Mouse (Mus musculus): ENCODE measurements at regions not wholly inside any gene's neighbourhood (a gene's known extent, or its start where the extent isn't known, plus 50 kb on each side); places are given as distances from the start of the nearest gene placed in this dataset.

- no peak overlapping the region for H3K4me2 ChIP-seq (ENCODE audit: low read depth, low read length)
- no peaks in the 10 kb centered on the region for H3K36me3 ChIP-seq (replicated peaks; ENCODE audit: control insufficient read depth, insufficient read depth, low read depth, low read length)
- H3K4me3 ChIP-seq (ENCODE audit: low read depth, low read length) = no peak overlapping the region
- ATAC-seq (replicated peaks; ENCODE audit: insufficient number of reproducible peaks, low FRiP score, low TSS enrichment, low read depth) = no peak; the same call in 1 of the 2 replicates
- H3K27me3 ChIP-seq (ENCODE audit: control insufficient read depth, insufficient read depth, low read length) = no peaks in the 10 kb centered on the region
- no peaks in the 10 kb centered on the region for H3K9me3 ChIP-seq (replicated peaks; ENCODE audit: control insufficient read depth, low read length)
- DNase-seq (ENCODE audit: low spot score) = no peak
- no peak overlapping the region for H3K27ac ChIP-seq (replicated peaks; ENCODE audit: low read depth, low read length)
- H3K4me1 ChIP-seq (ENCODE audit: control insufficient read depth, insufficient read depth, low read length) = no peaks in the 10 kb centered on the region
- WGBS = 53% methylated on average over 5 of the region's 5 CpGs
- no peak overlapping the region for H3K9ac ChIP-seq (replicated peaks; ENCODE audit: low read length)
These were observed 272.6 kb upstream of the Spock3 start for GRCm38 (mm10) chr8:62678166-62678565.

GRCm38 (mm10) chr8:62684229-62684628, 266.6 kb upstream of the Spock3 start:
- no peaks in the 10 kb centered on the region for H3K9me3 ChIP-seq (replicated peaks; ENCODE audit: control insufficient read depth, low read length)
- DNase-seq (ENCODE audit: low spot score) (no peak), ATAC-seq (replicated peaks; ENCODE audit: insufficient number of reproducible peaks, low FRiP score, low TSS enrichment, low read depth) (no peak)
- no peak overlapping the region for H3K4me2 ChIP-seq (ENCODE audit: low read depth, low read length)
- H3K27me3 ChIP-seq (ENCODE audit: control insufficient read depth, insufficient read depth, low read length) = no peaks in the 10 kb centered on the region
- H3K9ac ChIP-seq (replicated peaks; ENCODE audit: low read length) = no peak overlapping the region
- no peak overlapping the region for H3K4me3 ChIP-seq (ENCODE audit: low read depth, low read length)
- 90% methylated on average over 1 of the region's 1 CpGs for WGBS
- H3K36me3 ChIP-seq (replicated peaks; ENCODE audit: control insufficient read depth, insufficient read depth, low read depth, low read length) = no peaks in the 10 kb centered on the region
- H3K27ac ChIP-seq (replicated peaks; ENCODE audit: low read depth, low read length) = no peak overlapping the region
- H3K4me1 ChIP-seq (ENCODE audit: control insufficient read depth, insufficient read depth, low read length) = no peaks in the 10 kb centered on the region

- no peak for DNase-seq (ENCODE audit: low spot score)
- Histone ChIP-seq H3K27ac (replicated peaks; ENCODE audit: low read depth, low read length) (no peak overlapping the region), H3K4me2 (ENCODE audit: low read depth, low read length) (no peak overlapping the region), H3K4me1 (ENCODE audit: control insufficient read depth, insufficient read depth, low read length) (no peaks in the 10 kb centered on the region), H3K9ac (replicated peaks; ENCODE audit: low read length) (no peak overlapping the region), H3K27me3 (ENCODE audit: control insufficient read depth, insufficient read depth, low read length) (no peaks in the 10 kb centered on the region), H3K36me3 (replicated peaks; ENCODE audit: control insufficient read depth, insufficient read depth, low read depth, low read length) (no peaks in the 10 kb centered on the region), H3K4me3 (ENCODE audit: low read depth, low read length) (no peak overlapping the region), H3K9me3 (replicated peaks; ENCODE audit: control insufficient read depth, low read length) (no peaks in the 10 kb centered on the region)
- no peak for ATAC-seq (replicated peaks; ENCODE audit: insufficient number of reproducible peaks, low FRiP score, low TSS enrichment, low read depth)
- 45% methylated on average over 1 of the region's 1 CpGs for WGBS
These were observed 265.3 kb upstream of the Spock3 start for GRCm38 (mm10) chr8:62685359-62686057.

GRCm38 (mm10) chr8:62686058-62686390, 264.8 kb upstream of the Spock3 start:
- no peak overlapping the region for H3K4me2 ChIP-seq (ENCODE audit: low read depth, low read length)
- H3K27ac ChIP-seq (replicated peaks; ENCODE audit: low read depth, low read length) = no peak overlapping the region
- ATAC-seq (replicated peaks; ENCODE audit: insufficient number of reproducible peaks, low FRiP score, low TSS enrichment, low read depth) = no peak
- no peaks in the 10 kb centered on the region for H3K4me1 ChIP-seq (ENCODE audit: control insufficient read depth, insufficient read depth, low read length)
- peak; percentile 30 for DNase-seq (ENCODE audit: low spot score)
- H3K36me3 ChIP-seq (replicated peaks; ENCODE audit: control insufficient read depth, insufficient read depth, low read depth, low read length) = no peaks in the 10 kb centered on the region
- H3K27me3 ChIP-seq (ENCODE audit: control insufficient read depth, insufficient read depth, low read length) = no peaks in the 10 kb centered on the region
- no peak overlapping the region for H3K9ac ChIP-seq (replicated peaks; ENCODE audit: low read length)
- H3K4me3 ChIP-seq (ENCODE audit: low read depth, low read length) = no peak overlapping the region
- no peaks in the 10 kb centered on the region for H3K9me3 ChIP-seq (replicated peaks; ENCODE audit: control insufficient read depth, low read length)
